Mouse (Mus musculus): ENCODE data around the gene Coq10a. TPM values are rescaled to one million over a fixed set of nuclear protein-coding genes. Genes with fewer than 3 reads are reported as not detected.

Coq10a gene
- polyA plus RNA-seq, 1 experiment from 2014 or later, result 11.0 TPM

- Histone ChIP-seq H3K4me3 (ENCODE audit: low read depth, low read length) (no peak overlapping the region), H3K36me3 (ENCODE audit: control insufficient read depth, insufficient read depth, low read length) (no peaks in the 10 kb centered on the region), H3K4me2 (ENCODE audit: low read depth, severe bottlenecking) (no peak overlapping the region), H3K4me1 (ENCODE audit: control insufficient read depth, insufficient read depth, low read length) (peaks cover 6% of the 10 kb centered on the region; the same call in 1 of the 2 replicates), H3K9me3 (ENCODE audit: control insufficient read depth, low read length) (no peaks in the 10 kb centered on the region), H3K27me3 (ENCODE audit: control insufficient read depth, insufficient read depth, low read length) (no peaks in the 10 kb centered on the region), H3K9ac (ENCODE audit: low read length) (no peak overlapping the region), H3K27ac (replicated peaks; ENCODE audit: low read depth, low read length) (no peak overlapping the region)
- DNase-seq (ENCODE audit: low spot score), result no peak
- no peak for ATAC-seq (ENCODE audit: insufficient number of reproducible peaks, low FRiP score, low TSS enrichment, low read depth)
- WGBS, result 84% methylated on average over 5 of the region's 5 CpGs
Observed at GRCm38 (mm10) chr10:128372142-128372541, 3.3 kb upstream of the Coq10a start.

GRCm38 (mm10) chr10:128370601-128371000 lies 1.8 kb upstream of the Coq10a start:
- no peak overlapping the region for H3K4me3 ChIP-seq (ENCODE audit: low read depth, low read length)
- no peaks in the 10 kb centered on the region for H3K27me3 ChIP-seq (ENCODE audit: control insufficient read depth, insufficient read depth, low read length)
- no peaks in the 10 kb centered on the region for H3K9me3 ChIP-seq (ENCODE audit: control insufficient read depth, low read length)
- ATAC-seq (ENCODE audit: insufficient number of reproducible peaks, low FRiP score, low TSS enrichment, low read depth) (no peak), DNase-seq (ENCODE audit: low spot score) (no peak)
- H3K27ac ChIP-seq (replicated peaks; ENCODE audit: low read depth, low read length), result no peak overlapping the region
- no peak overlapping the region for H3K4me2 ChIP-seq (ENCODE audit: low read depth, severe bottlenecking)
- no peaks in the 10 kb centered on the region for H3K36me3 ChIP-seq (ENCODE audit: control insufficient read depth, insufficient read depth, low read length)
- no peaks in the 10 kb centered on the region; the same call in 1 of the 2 replicates for H3K4me1 ChIP-seq (ENCODE audit: control insufficient read depth, insufficient read depth, low read length)
- WGBS, result 35% methylated on average over 4 of the region's 4 CpGs
- no peak overlapping the region; the same call in 1 of the 2 replicates for H3K9ac ChIP-seq (ENCODE audit: low read length)

- H3K4me2 ChIP-seq (ENCODE audit: low read depth, severe bottlenecking), result no peak overlapping the region
- no peak overlapping the region for H3K9ac ChIP-seq (ENCODE audit: low read length)
- no peak overlapping the region for H3K4me3 ChIP-seq (ENCODE audit: low read depth, low read length)
- WGBS, result 63% methylated on average over 6 of the region's 6 CpGs
- H3K9me3 ChIP-seq (ENCODE audit: control insufficient read depth, low read length), result no peaks in the 10 kb centered on the region
- H3K27ac ChIP-seq (replicated peaks; ENCODE audit: low read depth, low read length), result no peak overlapping the region
- no peaks in the 10 kb centered on the region; the same call in 1 of the 2 replicates for H3K4me1 ChIP-seq (ENCODE audit: control insufficient read depth, insufficient read depth, low read length)
- no peaks in the 10 kb centered on the region; the same call in 1 of the 2 replicates for H3K36me3 ChIP-seq (ENCODE audit: control insufficient read depth, insufficient read depth, low read length)
- DNase-seq (ENCODE audit: low spot score) (no peak), ATAC-seq (ENCODE audit: insufficient number of reproducible peaks, low FRiP score, low TSS enrichment, low read depth) (no peak)
- no peaks in the 10 kb centered on the region for H3K27me3 ChIP-seq (ENCODE audit: control insufficient read depth, insufficient read depth, low read length)
Observed at GRCm38 (mm10) chr10:128370021-128370420, 1.2 kb upstream of the Coq10a start.

GRCm38 (mm10) chr10:128369599-128369998 lies 802 bp upstream of the Coq10a start:
- DNase-seq (ENCODE audit: low spot score), result no peak
- H3K36me3 ChIP-seq (ENCODE audit: control insufficient read depth, insufficient read depth, low read length), result no peaks in the 10 kb centered on the region; the same call in 1 of the 2 replicates
- 83% methylated on average over 6 of the region's 6 CpGs for WGBS
- no peaks in the 10 kb centered on the region for H3K27me3 ChIP-seq (ENCODE audit: control insufficient read depth, insufficient read depth, low read length)
- peak overlapping the region; percentile 65; the same call in 1 of the 2 replicates for H3K9ac ChIP-seq (ENCODE audit: low read length)
- H3K27ac ChIP-seq (replicated peaks; ENCODE audit: low read depth, low read length), result no peak overlapping the region
- H3K4me3 ChIP-seq (ENCODE audit: low read depth, low read length), result peak overlapping the region; percentile 66; the same call in 1 of the 2 replicates
- H3K4me1 ChIP-seq (ENCODE audit: control insufficient read depth, insufficient read depth, low read length), result no peaks in the 10 kb centered on the region; the same call in 1 of the 2 replicates
- no peaks in the 10 kb centered on the region for H3K9me3 ChIP-seq (ENCODE audit: control insufficient read depth, low read length)
- no peak for ATAC-seq (ENCODE audit: insufficient number of reproducible peaks, low FRiP score, low TSS enrichment, low read depth)
- peak overlapping the region; percentile 84 for H3K4me2 ChIP-seq (ENCODE audit: low read depth, severe bottlenecking)

GRCm38 (mm10) chr10:128369218-128369543 lies 384 bp upstream of the Coq10a start:
- Histone ChIP-seq H3K9ac (ENCODE audit: low read length) (peak overlapping the region; percentile 65), H3K4me2 (ENCODE audit: low read depth, severe bottlenecking) (peak overlapping the region; percentile 84), H3K27me3 (ENCODE audit: control insufficient read depth, insufficient read depth, low read length) (no peaks in the 10 kb centered on the region), H3K4me3 (ENCODE audit: low read depth, low read length) (peak overlapping the region; percentile 66), H3K27ac (replicated peaks; ENCODE audit: low read depth, low read length) (peak overlapping the region; percentile 79), H3K4me1 (ENCODE audit: control insufficient read depth, insufficient read depth, low read length) (no peaks in the 10 kb centered on the region; the same call in 1 of the 2 replicates), H3K9me3 (ENCODE audit: control insufficient read depth, low read length) (no peaks in the 10 kb centered on the region), H3K36me3 (ENCODE audit: control insufficient read depth, insufficient read depth, low read length) (no peaks in the 10 kb centered on the region; the same call in 1 of the 2 replicates)
- DNase-seq (ENCODE audit: low spot score) (no peak), ATAC-seq (ENCODE audit: insufficient number of reproducible peaks, low FRiP score, low TSS enrichment, low read depth) (no peak)
- WGBS, result 9% methylated on average over 9 of the region's 9 CpGs

GRCm38 (mm10) chr10:128367899-128368401 lies 847 bp downstream of the Coq10a start:
- 20% methylated on average over 19 of the region's 19 CpGs for WGBS
- DNase-seq (ENCODE audit: low spot score) (no peak), ATAC-seq (ENCODE audit: insufficient number of reproducible peaks, low FRiP score, low TSS enrichment, low read depth) (no peak)
- no peaks in the 10 kb centered on the region; the same call in 1 of the 2 replicates for H3K4me1 ChIP-seq (ENCODE audit: control insufficient read depth, insufficient read depth, low read length)
- H3K4me3 ChIP-seq (ENCODE audit: low read depth, low read length), result peak overlapping the region; percentile 66
- peaks cover 7% of the 10 kb centered on the region; the same call in 1 of the 2 replicates for H3K36me3 ChIP-seq (ENCODE audit: control insufficient read depth, insufficient read depth, low read length)
- H3K9me3 ChIP-seq (ENCODE audit: control insufficient read depth, low read length), result no peaks in the 10 kb centered on the region
- H3K9ac ChIP-seq (ENCODE audit: low read length), result peak overlapping the region; percentile 65
- no peak overlapping the region for H3K27ac ChIP-seq (replicated peaks; ENCODE audit: low read depth, low read length)
- H3K27me3 ChIP-seq (ENCODE audit: control insufficient read depth, insufficient read depth, low read length), result no peaks in the 10 kb centered on the region
- H3K4me2 ChIP-seq (ENCODE audit: low read depth, severe bottlenecking), result peak overlapping the region; percentile 84

- Histone ChIP-seq H3K4me1 (ENCODE audit: control insufficient read depth, insufficient read depth, low read length) (no peaks in the 10 kb centered on the region), H3K27ac (replicated peaks; ENCODE audit: low read depth, low read length) (no peak overlapping the region), H3K4me2 (ENCODE audit: low read depth, severe bottlenecking) (no peak overlapping the region), H3K4me3 (ENCODE audit: low read depth, low read length) (no peak overlapping the region), H3K36me3 (ENCODE audit: control insufficient read depth, insufficient read depth, low read length) (peaks cover 28% of the 10 kb centered on the region), H3K27me3 (ENCODE audit: control insufficient read depth, insufficient read depth, low read length) (no peaks in the 10 kb centered on the region), H3K9me3 (ENCODE audit: control insufficient read depth, low read length) (no peaks in the 10 kb centered on the region), H3K9ac (ENCODE audit: low read length) (no peak overlapping the region)
- WGBS, result 55% methylated on average over 3 of the region's 3 CpGs
- ATAC-seq (ENCODE audit: insufficient number of reproducible peaks, low FRiP score, low TSS enrichment, low read depth) (no peak), DNase-seq (ENCODE audit: low spot score) (peak; percentile 38)
Observed at GRCm38 (mm10) chr10:128362568-128362967, 6.2 kb downstream of the Coq10a start.

GRCm38 (mm10) chr10:128361836-128362235 lies 7.0 kb downstream of the Coq10a start:
- 92% methylated on average over 6 of the region's 6 CpGs for WGBS
- Histone ChIP-seq H3K4me2 (ENCODE audit: low read depth, severe bottlenecking) (no peak overlapping the region), H3K36me3 (ENCODE audit: control insufficient read depth, insufficient read depth, low read length) (peaks cover 28% of the 10 kb centered on the region), H3K4me3 (ENCODE audit: low read depth, low read length) (no peak overlapping the region), H3K9me3 (ENCODE audit: control insufficient read depth, low read length) (no peaks in the 10 kb centered on the region), H3K27me3 (ENCODE audit: control insufficient read depth, insufficient read depth, low read length) (no peaks in the 10 kb centered on the region), H3K9ac (ENCODE audit: low read length) (no peak overlapping the region), H3K4me1 (ENCODE audit: control insufficient read depth, insufficient read depth, low read length) (no peaks in the 10 kb centered on the region), H3K27ac (replicated peaks; ENCODE audit: low read depth, low read length) (no peak overlapping the region)
- no peak for DNase-seq (ENCODE audit: low spot score)
- ATAC-seq (ENCODE audit: insufficient number of reproducible peaks, low FRiP score, low TSS enrichment, low read depth), result no peak

GRCm38 (mm10) chr10:128359226-128359625 lies 9.6 kb downstream of the Coq10a start:
- Histone ChIP-seq H3K4me1 (ENCODE audit: control insufficient read depth, insufficient read depth, low read length) (no peaks in the 10 kb centered on the region), H3K9me3 (ENCODE audit: control insufficient read depth, low read length) (no peaks in the 10 kb centered on the region), H3K27me3 (ENCODE audit: control insufficient read depth, insufficient read depth, low read length) (no peaks in the 10 kb centered on the region), H3K27ac (replicated peaks; ENCODE audit: low read depth, low read length) (no peak overlapping the region), H3K4me2 (ENCODE audit: low read depth, severe bottlenecking) (no peak overlapping the region), H3K36me3 (ENCODE audit: control insufficient read depth, insufficient read depth, low read length) (peaks cover 32% of the 10 kb centered on the region), H3K9ac (ENCODE audit: low read length) (no peak overlapping the region), H3K4me3 (ENCODE audit: low read depth, low read length) (no peak overlapping the region)
- 92% methylated on average over 6 of the region's 6 CpGs for WGBS
- ATAC-seq (ENCODE audit: insufficient number of reproducible peaks, low FRiP score, low TSS enrichment, low read depth) (no peak), DNase-seq (ENCODE audit: low spot score) (no peak)
